Mouse (Mus musculus): ENCODE data around the gene Aff1.
A peak's percentile ranks its signal among the peaks of the same experiment; 100 is the strongest.

Gene Aff1

GRCm38 (mm10) chr5:103774703-103775333, 82.6 kb downstream of the Aff1 start:
- no peak for DNase-seq

GRCm38 (mm10) chr5:103775429-103775828, 83.3 kb downstream of the Aff1 start:
- DNase-seq = no peak

GRCm38 (mm10) chr5:103776842-103777241, 84.7 kb downstream of the Aff1 start:
- no peak for DNase-seq

- no peak for DNase-seq
Observed at GRCm38 (mm10) chr5:103777446-103777845, 85.3 kb downstream of the Aff1 start.

GRCm38 (mm10) chr5:103778314-103779117, 86.3 kb downstream of the Aff1 start:
- no peak for DNase-seq

GRCm38 (mm10) chr5:103779836-103780235, 87.7 kb downstream of the Aff1 start:
- no peak for DNase-seq

GRCm38 (mm10) chr5:103780266-103780665, 88.1 kb downstream of the Aff1 start:
- DNase-seq = no peak

GRCm38 (mm10) chr5:103780836-103781235, 88.7 kb downstream of the Aff1 start:
- DNase-seq = peak; percentile 49 to 53

- DNase-seq = no peak
Observed at GRCm38 (mm10) chr5:103783086-103783668, 91.0 kb downstream of the Aff1 start.

GRCm38 (mm10) chr5:103786096-103786495, 93.9 kb downstream of the Aff1 start:
- DNase-seq = no peak

GRCm38 (mm10) chr5:103788476-103788875, 96.3 kb downstream of the Aff1 start:
- DNase-seq = no peak

GRCm38 (mm10) chr5:103788976-103789375, 96.8 kb downstream of the Aff1 start:
- no peak for DNase-seq

- no peak for DNase-seq
Observed at GRCm38 (mm10) chr5:103789619-103790116, 97.5 kb downstream of the Aff1 start.

- DNase-seq = no peak
Observed at GRCm38 (mm10) chr5:103791741-103792140, 99.6 kb downstream of the Aff1 start.

- no peak for DNase-seq
Observed at GRCm38 (mm10) chr5:103795121-103795520, 102.9 kb downstream of the Aff1 start.

- DNase-seq = no peak
Observed at GRCm38 (mm10) chr5:103796035-103796434, 103.9 kb downstream of the Aff1 start.

- DNase-seq = no peak
Observed at GRCm38 (mm10) chr5:103797774-103798173, 105.6 kb downstream of the Aff1 start.

- DNase-seq = no peak
Observed at GRCm38 (mm10) chr5:103799438-103799837, 107.3 kb downstream of the Aff1 start.

GRCm38 (mm10) chr5:103800009-103800408, 107.8 kb downstream of the Aff1 start:
- no peak for DNase-seq

GRCm38 (mm10) chr5:103803386-103803785, 111.2 kb downstream of the Aff1 start:
- DNase-seq = no peak

GRCm38 (mm10) chr5:103803927-103804590, 111.9 kb downstream of the Aff1 start:
- no peak for DNase-seq

GRCm38 (mm10) chr5:103806851-103807578, 114.8 kb downstream of the Aff1 start:
- peak in 1 of 2 experiments; percentile 19 for DNase-seq
